9 mouse cellular contexts compared by ENCODE assay signal in the genomic region with DNA sequence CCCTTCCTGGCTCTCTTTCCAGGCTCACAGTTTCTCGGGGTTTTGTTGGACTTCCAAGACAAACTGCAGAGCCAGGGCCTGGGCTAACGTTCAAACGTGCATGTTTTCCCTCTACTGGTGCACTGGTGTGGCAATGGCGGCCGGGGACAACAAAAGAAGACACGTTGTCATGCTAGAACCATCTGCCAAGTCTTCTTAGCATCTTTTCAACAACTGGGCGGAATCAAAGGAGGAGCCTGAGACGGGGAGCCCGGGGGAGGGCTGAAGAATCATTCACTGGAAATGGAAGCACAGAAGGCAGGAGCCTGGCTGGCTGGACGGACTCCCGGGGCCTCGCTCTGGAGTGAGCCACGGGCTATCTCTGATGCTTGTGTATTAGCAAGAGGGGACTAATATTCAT. TPM values are rescaled to one million over a fixed set of nuclear protein-coding genes. Genes with fewer than 3 reads are reported as not detected.
DNase-seq lines count a peak whose midpoint lies in the region; ATAC-seq lines count a peak whose summit lies in the region.
"Had no signal": no experiment of that assay in that cellular context is flagged by ENCODE, and none has a peak within 500 bp of the region (broad histone marks: within the 10 kb centered on the region; RNA-seq: fewer than 3 reads in every experiment).

No protein-coding gene starts in this region.

- no peak for DNase-seq in cerebellum, adult 11-12 months
- DNase-seq in neural tube, embryonic 11.5 days (ENCODE audit: low spot score), result peak; percentile 36
- DNase-seq in neural tube, embryonic 10.5 days (ENCODE audit: extremely low spot score, low spot score), result no peak
- peak; percentile 40 to 47 for DNase-seq in layer of hippocampus, postnatal 10 days (ENCODE audit: low spot score in 2 of 2)
- peak; percentile 54 to 62 for DNase-seq in right cerebral cortex, postnatal 36 days (ENCODE audit: low spot score in 2 of 2)
- DNase-seq in adrenal gland, postnatal 4 days (ENCODE audit: low spot score in 2 of 2), result no peak
- DNase-seq in thymus, postnatal 10 days (ENCODE audit: low spot score in 2 of 2), result no peak
- DNase-seq: kidney, adult 11 months had no signal

- peaks cover 6% of the 10 kb centered on the region for H3K36me3 ChIP-seq in neural tube, embryonic 11.5 days (ENCODE audit: control insufficient read depth, insufficient read depth, low read length)

- H3K9ac ChIP-seq in neural tube, embryonic 11.5 days (ENCODE audit: low read length), result no peak overlapping the region

- no peaks in the 10 kb centered on the region for H3K27me3 ChIP-seq in neural tube, embryonic 11.5 days (ENCODE audit: control insufficient read depth, insufficient read depth, low read length)

- no peak overlapping the region for H3K4me2 ChIP-seq in neural tube, embryonic 11.5 days (ENCODE audit: low read depth)

- no peaks in the 10 kb centered on the region for H3K9me3 ChIP-seq in neural tube, embryonic 11.5 days (ENCODE audit: control insufficient read depth, low read length)

- H3K27ac ChIP-seq in neural tube, embryonic 11.5 days (ENCODE audit: low read depth, low read length), result no peak overlapping the region

- WGBS in neural tube, embryonic 11.5 days, result 47% methylated on average over 13 of the region's 13 CpGs

- peak; percentile 47 for ATAC-seq in cerebellum, adult (ENCODE audit: insufficient number of reproducible peaks, low FRiP score, low TSS enrichment)
- no peak for ATAC-seq in neural tube, embryonic 11.5 days (ENCODE audit: insufficient read depth, low FRiP score, low TSS enrichment)

- no peaks in the 10 kb centered on the region for H3K4me1 ChIP-seq in neural tube, embryonic 11.5 days (ENCODE audit: control insufficient read depth, insufficient read depth, low read length)

- no peak overlapping the region for H3K4me3 ChIP-seq in neural tube, embryonic 11.5 days (ENCODE audit: low read depth, low read length)

RNA-seq across cellular contexts. Expression of a gene that starts 39.9 kb away (rescaled TPM):
- polyA plus RNA-seq in neural tube, embryonic 11.5 days (2014; fragmentation: Nextera tagmentation; extraction: Ambion mirVana), result 24.7 and 30.4 TPM in 2 replicates
- 100 to 1,000 TPM; 426 to 444 TPM for total RNA-seq in layer of hippocampus, postnatal 10 days (2021)
- 10 to 100 TPM; 85.3 to 88.5 TPM for total RNA-seq in adrenal gland, postnatal 4 days (2021)

Comparison
In these comparisons a context has a peak if more than half of its experiments do, and no peak if none do; other contexts are left out.
1. DNase-seq: peak in neural tube, embryonic 11.5 days (single experiment), layer of hippocampus, postnatal 10 days (2 of 2) and right cerebral cortex, postnatal 36 days (2 of 2); none in cerebellum, adult 11-12 months (single experiment), neural tube, embryonic 10.5 days (single experiment), adrenal gland, postnatal 4 days (0 of 2) and thymus, postnatal 10 days (0 of 2).
2. RNA of a gene that starts 39.9 kb away (total RNA-seq): 426 to 444 TPM in layer of hippocampus, postnatal 10 days; 85.3 to 88.5 TPM in adrenal gland, postnatal 4 days; every median in the first group is over 4 times any median in the second.